Mouse (Mus musculus): ENCODE results near the gene Lnx1. TPM values are rescaled to one million over a fixed set of nuclear protein-coding genes. Genes with fewer than 3 reads are reported as not detected.

Gene Lnx1
- polyA plus RNA-seq, 1 experiment from 2014 or later = 22.7 TPM

DNA sequence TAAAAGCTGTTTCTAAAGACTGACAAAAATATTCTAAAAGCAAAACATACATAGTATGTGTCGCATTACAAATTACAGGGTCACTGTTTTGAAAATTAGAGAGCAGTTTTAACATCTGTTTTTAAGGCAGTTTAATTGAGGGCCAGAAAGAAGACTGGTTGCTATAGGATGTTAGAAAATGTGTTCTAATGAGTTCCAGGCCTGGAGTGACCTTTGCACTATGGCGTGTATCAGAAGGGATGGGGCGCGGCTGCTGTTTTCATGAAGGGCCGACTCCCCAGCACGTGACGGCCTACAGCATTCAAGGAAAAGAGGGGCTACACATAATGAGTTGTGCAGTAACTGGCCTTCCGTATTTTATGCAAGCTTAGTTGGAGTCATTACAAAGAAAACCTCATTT, 109.6 kb downstream of the Lnx1 start:
- Histone ChIP-seq H3K4me3 (ENCODE audit: low read depth, low read length) (no peak overlapping the region), H3K4me2 (ENCODE audit: low read length) (no peak overlapping the region), H3K9ac (ENCODE audit: low read depth, low read length) (no peak overlapping the region), H3K4me1 (ENCODE audit: control insufficient read depth, insufficient read depth, low read length) (no peaks in the 10 kb centered on the region), H3K27me3 (ENCODE audit: control insufficient read depth, insufficient read depth, low read depth, low read length) (no peaks in the 10 kb centered on the region), H3K36me3 (ENCODE audit: control insufficient read depth, insufficient read depth, low read length) (peaks cover 31% of the 10 kb centered on the region), H3K27ac (ENCODE audit: low read length) (no peak overlapping the region), H3K9me3 (replicated peaks; ENCODE audit: control insufficient read depth, low read length, poor library complexity, severe bottlenecking) (no peaks in the 10 kb centered on the region)
- 87% methylated on average over 8 of the region's 8 CpGs for WGBS
- ATAC-seq = no peak

DNA sequence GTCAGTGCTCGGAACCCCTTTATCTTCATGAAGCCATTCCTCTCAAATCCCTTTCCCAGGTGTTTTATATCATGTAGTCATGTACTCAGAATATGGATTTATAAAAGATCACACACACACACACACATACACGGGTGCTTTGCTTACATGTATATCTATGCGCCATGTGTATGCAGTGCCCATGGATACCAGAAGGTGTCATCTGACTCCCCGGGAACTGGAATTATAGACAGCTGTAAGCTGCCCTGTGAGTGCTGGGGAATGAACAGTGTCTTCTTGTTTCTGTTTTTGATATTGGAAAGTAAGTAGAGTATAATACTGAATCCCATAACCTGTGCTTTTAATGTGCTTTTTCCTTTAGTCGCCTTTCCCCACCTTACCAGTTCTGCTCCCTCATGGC, 111.3 kb downstream of the Lnx1 start:
- Histone ChIP-seq H3K9me3 (replicated peaks; ENCODE audit: control insufficient read depth, low read length, poor library complexity, severe bottlenecking) (no peaks in the 10 kb centered on the region), H3K4me3 (ENCODE audit: low read depth, low read length) (no peak overlapping the region), H3K27me3 (ENCODE audit: control insufficient read depth, insufficient read depth, low read depth, low read length) (no peaks in the 10 kb centered on the region), H3K9ac (ENCODE audit: low read depth, low read length) (no peak overlapping the region), H3K27ac (ENCODE audit: low read length) (no peak overlapping the region), H3K4me1 (ENCODE audit: control insufficient read depth, insufficient read depth, low read length) (no peaks in the 10 kb centered on the region), H3K36me3 (ENCODE audit: control insufficient read depth, insufficient read depth, low read length) (peaks cover 28% of the 10 kb centered on the region), H3K4me2 (ENCODE audit: low read length) (no peak overlapping the region)
- no peak for ATAC-seq
- WGBS = 92% methylated on average over 5 of the region's 5 CpGs

DNA sequence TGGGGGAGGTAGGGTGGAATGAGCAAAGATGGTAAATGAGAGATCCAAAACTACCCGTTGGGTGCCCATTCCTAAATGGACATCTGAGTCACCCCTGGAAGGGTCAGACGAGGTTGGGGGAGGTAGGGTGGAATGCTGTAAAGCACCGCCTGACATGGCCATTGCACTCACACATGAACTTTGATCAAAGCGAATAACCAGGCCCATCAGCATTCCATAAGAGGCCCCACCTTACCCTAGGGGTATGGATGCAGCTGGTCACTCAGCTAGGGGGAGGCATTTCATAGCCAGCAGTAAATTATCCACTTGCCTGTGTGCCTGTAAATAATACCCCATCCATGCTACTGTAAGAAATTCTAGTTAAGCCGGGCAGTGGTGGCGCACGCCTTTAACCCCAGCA, 113.6 kb downstream of the Lnx1 start:
- no peak for ATAC-seq
- Histone ChIP-seq H3K27ac (ENCODE audit: low read length) (no peak overlapping the region), H3K36me3 (ENCODE audit: control insufficient read depth, insufficient read depth, low read length) (peaks cover 25% of the 10 kb centered on the region), H3K9ac (ENCODE audit: low read depth, low read length) (no peak overlapping the region), H3K4me2 (ENCODE audit: low read length) (no peak overlapping the region), H3K4me1 (ENCODE audit: control insufficient read depth, insufficient read depth, low read length) (no peaks in the 10 kb centered on the region), H3K9me3 (replicated peaks; ENCODE audit: control insufficient read depth, low read length, poor library complexity, severe bottlenecking) (no peaks in the 10 kb centered on the region), H3K27me3 (ENCODE audit: control insufficient read depth, insufficient read depth, low read depth, low read length) (no peaks in the 10 kb centered on the region), H3K4me3 (ENCODE audit: low read depth, low read length) (no peak overlapping the region)
- WGBS = 96% methylated on average over 7 of the region's 7 CpGs

DNA sequence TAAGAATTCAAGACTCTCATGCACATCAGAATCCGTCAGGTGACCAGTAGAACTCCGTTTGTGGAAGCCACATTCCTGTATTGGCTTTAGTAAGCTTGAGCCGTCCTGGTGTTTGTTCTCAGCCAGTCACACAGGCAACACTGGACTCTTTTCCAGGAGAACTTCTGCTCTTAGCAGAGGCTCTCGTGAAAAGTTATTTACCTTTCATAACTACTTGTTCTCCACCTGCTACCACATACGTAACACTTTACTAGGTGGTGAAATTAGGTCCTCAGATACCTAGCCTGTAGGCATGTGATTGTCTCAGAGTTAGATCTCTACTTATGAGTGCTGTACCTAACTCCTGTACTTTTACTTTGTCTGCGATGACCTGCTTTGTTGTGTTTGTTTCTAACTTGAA, 130.9 kb downstream of the Lnx1 start:
- ATAC-seq = no peak
- Histone ChIP-seq H3K4me2 (ENCODE audit: low read length) (no peak overlapping the region), H3K27ac (ENCODE audit: low read length) (no peak overlapping the region), H3K4me3 (ENCODE audit: low read depth, low read length) (no peak overlapping the region), H3K9me3 (replicated peaks; ENCODE audit: control insufficient read depth, low read length, poor library complexity, severe bottlenecking) (no peaks in the 10 kb centered on the region), H3K27me3 (ENCODE audit: control insufficient read depth, insufficient read depth, low read depth, low read length) (no peaks in the 10 kb centered on the region), H3K9ac (ENCODE audit: low read depth, low read length) (no peak overlapping the region), H3K36me3 (ENCODE audit: control insufficient read depth, insufficient read depth, low read length) (peaks cover 13% of the 10 kb centered on the region), H3K4me1 (ENCODE audit: control insufficient read depth, insufficient read depth, low read length) (no peaks in the 10 kb centered on the region)
- 95% methylated on average over 6 of the region's 6 CpGs for WGBS

DNA sequence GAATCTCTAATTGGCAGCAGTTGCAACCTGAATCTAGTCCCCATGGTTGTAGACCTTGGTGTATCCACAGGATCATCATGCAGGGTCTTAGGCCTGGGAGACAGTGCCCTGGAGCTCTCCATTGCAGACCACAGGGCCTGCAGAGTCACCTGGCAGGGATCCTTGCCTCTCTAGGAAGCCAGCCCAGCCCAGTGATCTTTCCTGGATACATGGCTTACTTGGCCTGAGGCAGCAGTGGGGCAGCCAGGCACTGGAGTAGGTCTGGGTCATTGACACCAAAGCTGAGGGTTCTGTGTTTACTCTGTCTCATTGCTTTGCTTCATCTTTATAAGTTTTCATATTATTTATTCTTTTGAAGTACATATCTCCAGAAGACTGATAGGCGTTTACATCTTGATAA, 141.6 kb downstream of the Lnx1 start:
- Histone ChIP-seq H3K9ac (ENCODE audit: low read depth, low read length) (no peak overlapping the region), H3K4me3 (ENCODE audit: low read depth, low read length) (no peak overlapping the region), H3K4me2 (ENCODE audit: low read length) (no peak overlapping the region), H3K9me3 (replicated peaks; ENCODE audit: control insufficient read depth, low read length, poor library complexity, severe bottlenecking) (no peaks in the 10 kb centered on the region), H3K27me3 (ENCODE audit: control insufficient read depth, insufficient read depth, low read depth, low read length) (no peaks in the 10 kb centered on the region), H3K4me1 (ENCODE audit: control insufficient read depth, insufficient read depth, low read length) (no peaks in the 10 kb centered on the region), H3K27ac (ENCODE audit: low read length) (no peak overlapping the region), H3K36me3 (ENCODE audit: control insufficient read depth, insufficient read depth, low read length) (peaks cover 10% of the 10 kb centered on the region)
- WGBS = 93% methylated on average over 1 of the region's 1 CpGs
- ATAC-seq = no peak

DNA sequence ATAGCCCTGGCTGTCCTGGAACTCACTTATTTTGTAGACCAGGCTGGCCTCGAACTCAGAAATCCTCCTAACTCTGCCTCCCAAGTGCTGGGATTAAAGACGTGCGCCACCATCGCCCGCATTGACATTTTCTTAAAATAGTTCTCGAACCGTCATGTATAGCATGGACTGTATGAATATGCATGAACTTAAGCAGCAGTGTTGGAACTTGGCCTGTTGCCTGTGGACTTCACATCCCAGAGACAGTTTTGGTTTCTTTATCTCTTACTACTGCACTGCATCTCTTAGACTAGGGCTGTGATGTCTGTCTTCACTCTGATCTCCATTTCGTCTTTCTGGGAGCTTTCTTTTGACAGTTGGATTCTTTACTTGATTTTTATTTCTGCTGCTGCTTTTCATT, 153.1 kb downstream of the Lnx1 start:
- H3K4me2 ChIP-seq (ENCODE audit: low read length) = no peak overlapping the region
- no peak overlapping the region for H3K4me3 ChIP-seq (ENCODE audit: low read depth, low read length)
- WGBS = 82% methylated on average over 8 of the region's 8 CpGs
- peaks cover 8% of the 10 kb centered on the region for H3K36me3 ChIP-seq (ENCODE audit: control insufficient read depth, insufficient read depth, low read length)
- no peaks in the 10 kb centered on the region for H3K4me1 ChIP-seq (ENCODE audit: control insufficient read depth, insufficient read depth, low read length)
- H3K9ac ChIP-seq (ENCODE audit: low read depth, low read length) = no peak overlapping the region
- ATAC-seq = no peak
- H3K27me3 ChIP-seq (ENCODE audit: control insufficient read depth, insufficient read depth, low read depth, low read length) = no peaks in the 10 kb centered on the region
- no peaks in the 10 kb centered on the region for H3K9me3 ChIP-seq (replicated peaks; ENCODE audit: control insufficient read depth, low read length, poor library complexity, severe bottlenecking)
- no peak overlapping the region for H3K27ac ChIP-seq (ENCODE audit: low read length)

DNA sequence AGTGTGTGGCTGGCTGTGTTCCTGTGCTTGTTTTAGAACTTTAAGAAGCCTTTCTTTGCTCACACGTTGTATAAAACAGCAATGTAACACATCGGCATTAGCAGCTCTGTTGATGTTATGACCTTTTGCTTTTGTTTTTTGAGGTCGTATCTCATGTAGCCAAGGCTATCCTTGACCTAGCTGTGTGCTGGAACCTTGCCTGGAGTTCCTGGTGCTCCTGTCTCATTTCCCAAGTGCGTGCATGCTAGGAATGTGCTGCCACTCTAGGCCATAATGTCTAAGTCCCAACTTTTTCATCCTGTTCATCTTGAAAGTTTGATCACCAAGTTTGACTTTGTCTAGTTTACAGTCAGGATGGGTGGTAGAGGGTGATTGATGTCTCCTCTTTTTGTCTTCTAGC, 157.1 kb downstream of the Lnx1 start:
- H3K4me2 ChIP-seq (ENCODE audit: low read length) = no peak overlapping the region
- ATAC-seq = no peak
- 96% methylated on average over 4 of the region's 4 CpGs for WGBS
- H3K4me3 ChIP-seq (ENCODE audit: low read depth, low read length) = no peak overlapping the region
- H3K27ac ChIP-seq (ENCODE audit: low read length) = no peak overlapping the region
- H3K4me1 ChIP-seq (ENCODE audit: control insufficient read depth, insufficient read depth, low read length) = no peaks in the 10 kb centered on the region
- no peaks in the 10 kb centered on the region for H3K9me3 ChIP-seq (replicated peaks; ENCODE audit: control insufficient read depth, low read length, poor library complexity, severe bottlenecking)
- no peak overlapping the region for H3K9ac ChIP-seq (ENCODE audit: low read depth, low read length)
- H3K36me3 ChIP-seq (ENCODE audit: control insufficient read depth, insufficient read depth, low read length) = peaks cover 6% of the 10 kb centered on the region
- H3K27me3 ChIP-seq (ENCODE audit: control insufficient read depth, insufficient read depth, low read depth, low read length) = no peaks in the 10 kb centered on the region

Other genes starting within 250 kb of the Lnx1 start
- 18.1 and 21.5 TPM in 2 replicates for gene Scfd2, start 171.2 kb downstream of the Lnx1 start, polyA plus RNA-seq (2015; fragmentation: Nextera tagmentation; extraction: Ambion mirVana)
- gene Fip1l1, start 167.5 kb downstream of the Lnx1 start, polyA plus RNA-seq (2015; fragmentation: Nextera tagmentation; extraction: Ambion mirVana) = 69.6 and 79.4 TPM in 2 replicates